Mouse (Mus musculus): ENCODE data around the gene Sergef. TPM values are rescaled to one million over a fixed set of nuclear protein-coding genes. Genes with fewer than 3 reads are reported as not detected.

Gene Sergef
- polyA plus RNA-seq, 1 experiment = 44.9 TPM

DNA sequence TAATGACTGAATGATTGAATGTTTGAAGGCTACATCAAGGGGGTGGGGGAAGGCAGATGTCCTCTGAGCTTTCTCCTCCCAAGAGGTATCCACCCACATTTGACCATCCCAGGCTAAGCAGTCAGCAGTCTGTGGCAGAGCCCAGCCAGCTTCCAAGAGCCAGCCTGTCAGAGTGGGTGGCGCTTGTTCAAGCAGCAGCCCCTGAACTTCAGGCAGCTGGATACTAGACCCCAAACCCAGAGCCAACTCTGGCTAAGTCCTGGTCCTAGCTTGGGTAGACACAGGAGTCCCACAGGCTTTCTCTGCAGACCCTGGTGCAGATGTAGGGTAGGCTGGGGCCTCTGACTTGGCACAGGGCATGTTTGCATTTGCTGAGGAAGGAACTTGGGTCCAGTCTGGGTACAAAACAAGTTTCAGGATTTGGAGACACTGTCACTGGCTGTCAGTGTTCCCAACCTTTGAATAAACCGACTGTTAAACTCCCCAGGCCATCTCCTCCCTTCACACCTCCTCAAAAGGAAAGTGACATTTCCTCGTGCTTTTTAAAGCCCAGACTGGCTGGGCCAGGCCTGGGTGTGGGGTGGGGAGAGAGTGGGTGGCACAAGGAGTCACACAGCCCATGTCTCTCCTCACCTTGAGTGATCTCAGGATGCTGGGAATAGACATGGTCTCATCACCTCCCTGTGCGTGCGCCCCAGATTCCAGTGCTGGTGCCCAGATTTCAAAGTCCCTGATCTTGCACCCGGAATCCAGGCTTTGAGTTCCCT, 225.5 kb downstream of the Sergef start:
- Histone ChIP-seq H3K4me3 (ENCODE audit: insufficient read depth, low read length) (no peak overlapping the region), H3K4me1 (ENCODE audit: control insufficient read depth, insufficient read depth, low read length) (peaks cover 25% of the 10 kb centered on the region), H3K27ac (ENCODE audit: insufficient read depth, low read length) (0 out of 2 replicates have a peak overlapping the region, but pooled peaks have one; percentile 6)
- TF ChIP-seq POLR2A (IDR thresholded peaks at IDR 0.05; ENCODE audit: extremely low read depth, insufficient read depth, low read length) = no peak
- no peak for TF ChIP-seq CTCF (IDR thresholded peaks at IDR 0.05; ENCODE audit: extremely low read depth, insufficient read depth, low read length)

DNA sequence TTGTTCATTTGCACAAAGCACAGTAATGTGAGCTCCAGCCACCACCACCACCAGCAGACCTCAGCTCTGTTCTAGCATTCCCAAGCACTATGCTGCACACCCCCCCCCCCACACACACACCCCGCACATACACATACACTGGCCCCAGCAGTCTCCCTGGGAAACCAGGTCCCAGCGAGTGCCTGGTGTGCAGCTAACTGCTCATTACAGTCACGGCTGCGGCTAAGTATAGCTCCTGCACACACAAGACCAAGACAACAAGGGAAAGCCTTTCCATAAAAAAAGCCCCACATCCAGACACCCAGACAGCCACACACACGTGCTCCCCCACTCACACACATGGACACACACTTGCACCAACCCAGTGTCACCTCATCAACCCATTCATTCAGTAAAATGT, 226.8 kb downstream of the Sergef start:
- H3K4me1 ChIP-seq (ENCODE audit: control insufficient read depth, insufficient read depth, low read length) = peaks cover 23% of the 10 kb centered on the region
- no peak for TF ChIP-seq POLR2A (IDR thresholded peaks at IDR 0.05; ENCODE audit: extremely low read depth, insufficient read depth, low read length)
- TF ChIP-seq CTCF (IDR thresholded peaks at IDR 0.05; ENCODE audit: extremely low read depth, insufficient read depth, low read length) = no peak
- H3K4me3 ChIP-seq (ENCODE audit: insufficient read depth, low read length) = no peak overlapping the region
- H3K27ac ChIP-seq (ENCODE audit: insufficient read depth, low read length) = 0 out of 2 replicates have a peak overlapping the region, but pooled peaks have one; percentile 47

DNA sequence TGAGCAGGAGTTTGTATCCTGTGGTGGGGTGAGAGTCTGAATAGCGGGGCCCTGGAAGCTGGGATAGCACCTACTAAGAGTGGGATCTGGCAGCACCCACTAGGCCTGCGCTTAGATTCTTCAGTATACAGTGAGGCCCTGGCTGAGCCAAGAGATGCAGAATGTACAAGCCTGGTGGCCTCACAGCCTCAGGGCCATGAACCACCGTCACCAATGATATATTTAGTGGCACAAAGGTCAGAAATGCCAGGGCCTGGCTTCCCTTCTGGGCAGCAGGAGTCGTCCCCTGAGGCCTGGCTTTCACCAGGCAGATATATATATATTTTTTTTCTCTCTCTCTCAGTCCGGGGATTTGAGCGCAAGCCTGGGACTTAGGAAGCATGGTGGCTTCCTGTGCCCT, 228.9 kb downstream of the Sergef start:
- no peak overlapping the region for H3K27ac ChIP-seq (ENCODE audit: insufficient read depth, low read length)
- H3K4me1 ChIP-seq (ENCODE audit: control insufficient read depth, insufficient read depth, low read length) = peaks cover 23% of the 10 kb centered on the region
- TF ChIP-seq CTCF (IDR thresholded peaks at IDR 0.05; ENCODE audit: extremely low read depth, insufficient read depth, low read length) = no peak
- H3K4me3 ChIP-seq (ENCODE audit: insufficient read depth, low read length) = no peak overlapping the region

- Histone ChIP-seq H3K4me3 (ENCODE audit: insufficient read depth, low read length) (no peak overlapping the region), H3K4me1 (ENCODE audit: control insufficient read depth, insufficient read depth, low read length) (peaks cover 13% of the 10 kb centered on the region), H3K27ac (ENCODE audit: insufficient read depth, low read length) (no peak overlapping the region)
- TF ChIP-seq POLR2A (IDR thresholded peaks at IDR 0.05; ENCODE audit: extremely low read depth, insufficient read depth, low read length) = no peak
- TF ChIP-seq CTCF (IDR thresholded peaks at IDR 0.05; ENCODE audit: extremely low read depth, insufficient read depth, low read length) = no peak
Measured at GRCm38 (mm10) chr7:46409204-46409789, 230.3 kb downstream of the Sergef start.

DNA sequence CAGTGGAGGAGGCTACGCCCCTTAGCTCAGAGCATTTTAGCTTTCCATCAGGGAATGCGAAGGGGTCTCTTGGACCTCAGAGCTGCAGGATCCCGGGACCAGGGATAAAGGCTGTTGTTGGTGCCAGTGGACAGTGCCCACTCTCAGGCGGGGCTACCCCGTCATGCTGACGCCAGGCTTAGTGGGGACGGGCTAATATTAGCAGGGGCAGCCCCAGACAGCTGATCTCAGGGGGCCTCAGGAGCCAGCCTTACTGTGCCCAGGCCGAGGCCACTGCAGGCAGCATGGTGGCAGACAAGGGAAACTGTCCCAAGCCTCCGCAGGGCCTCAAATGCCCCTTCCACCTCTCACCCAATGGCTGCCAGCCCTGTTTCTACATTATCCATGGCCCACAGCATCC, 231.0 kb downstream of the Sergef start:
- no peak overlapping the region for H3K27ac ChIP-seq (ENCODE audit: insufficient read depth, low read length)
- peaks cover 12% of the 10 kb centered on the region for H3K4me1 ChIP-seq (ENCODE audit: control insufficient read depth, insufficient read depth, low read length)
- H3K4me3 ChIP-seq (ENCODE audit: insufficient read depth, low read length) = no peak overlapping the region
- TF ChIP-seq CTCF (IDR thresholded peaks at IDR 0.05; ENCODE audit: extremely low read depth, insufficient read depth, low read length) (no peak), POLR2A (IDR thresholded peaks at IDR 0.05; ENCODE audit: extremely low read depth, insufficient read depth, low read length) (no peak)

DNA sequence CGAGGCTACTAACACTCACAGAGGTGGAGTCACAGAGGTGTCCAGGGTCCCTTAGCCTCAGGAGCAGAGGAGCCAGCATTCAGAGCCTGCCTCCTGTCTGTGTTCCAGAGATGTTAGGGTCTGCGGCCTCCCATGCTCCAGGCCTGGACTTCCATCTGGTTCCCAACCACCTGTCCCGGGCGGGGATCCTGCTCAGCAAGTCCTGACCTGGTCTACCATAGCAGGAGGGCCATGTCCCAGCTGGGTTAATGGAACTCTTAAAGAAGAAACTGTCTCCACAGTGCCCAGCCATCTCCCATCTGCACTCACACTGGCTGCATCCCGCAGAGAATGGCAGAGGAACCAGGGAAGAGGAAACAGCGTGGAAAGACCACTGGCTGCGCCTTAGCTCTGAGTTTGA, 234.9 kb downstream of the Sergef start:
- Histone ChIP-seq H3K27ac (ENCODE audit: insufficient read depth, low read length) (no peak overlapping the region), H3K4me3 (ENCODE audit: insufficient read depth, low read length) (no peak overlapping the region), H3K4me1 (ENCODE audit: control insufficient read depth, insufficient read depth, low read length) (peaks cover 4% of the 10 kb centered on the region)
- TF ChIP-seq POLR2A (IDR thresholded peaks at IDR 0.05; ENCODE audit: extremely low read depth, insufficient read depth, low read length) (no peak), CTCF (IDR thresholded peaks at IDR 0.05; ENCODE audit: extremely low read depth, insufficient read depth, low read length) (no peak)

DNA sequence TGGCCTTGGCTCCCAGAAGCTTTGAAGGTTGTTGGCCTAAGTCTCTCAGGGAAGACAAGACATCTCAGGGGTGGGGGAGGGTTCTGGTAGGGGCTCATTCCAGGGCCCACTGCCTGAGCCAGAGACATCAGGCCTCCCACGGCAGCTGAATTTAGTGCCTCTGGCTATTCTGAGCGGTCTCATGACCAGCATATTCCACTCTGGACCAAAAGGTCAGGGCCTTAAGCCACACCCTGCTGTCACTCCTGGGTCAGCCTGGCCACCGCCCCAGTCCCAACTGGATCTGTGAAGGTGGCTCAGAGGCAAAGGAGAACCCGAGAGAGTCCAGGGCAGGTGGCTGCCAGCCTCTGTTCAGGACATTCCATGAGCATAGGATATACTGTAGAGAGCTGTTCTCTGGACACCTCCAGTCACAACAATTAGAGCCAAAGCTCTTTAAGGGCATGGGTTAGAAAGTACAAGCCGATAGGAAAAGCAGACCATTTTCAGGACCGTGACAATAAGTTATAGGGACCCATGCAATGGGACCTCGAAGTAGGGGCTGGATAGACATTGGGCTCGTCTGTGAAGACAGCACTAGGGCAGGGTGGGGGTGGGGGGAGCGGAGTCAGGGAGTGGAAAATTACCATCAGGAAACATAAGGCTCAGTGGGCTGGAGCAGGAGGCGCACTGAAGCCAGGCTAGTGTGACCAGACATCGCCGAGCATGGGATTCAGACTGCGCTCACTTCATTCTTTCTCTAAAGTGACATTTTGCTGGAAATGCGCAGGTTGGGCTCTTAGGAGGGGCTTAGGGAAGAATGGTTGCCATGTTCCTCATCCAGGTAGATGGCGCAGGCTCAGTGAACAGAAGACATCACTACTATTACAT, 235.8 kb downstream of the Sergef start:
- TF ChIP-seq POLR2A (IDR thresholded peaks at IDR 0.05; ENCODE audit: extremely low read depth, insufficient read depth, low read length) = no peak
- TF ChIP-seq CTCF (IDR thresholded peaks at IDR 0.05; ENCODE audit: extremely low read depth, insufficient read depth, low read length) = no peak
- Histone ChIP-seq H3K4me3 (ENCODE audit: insufficient read depth, low read length) (no peak overlapping the region), H3K4me1 (ENCODE audit: control insufficient read depth, insufficient read depth, low read length) (peaks cover 4% of the 10 kb centered on the region), H3K27ac (ENCODE audit: insufficient read depth, low read length) (no peak overlapping the region)

- TF ChIP-seq CTCF (IDR thresholded peaks at IDR 0.05; ENCODE audit: extremely low read depth, insufficient read depth, low read length) (no peak), POLR2A (IDR thresholded peaks at IDR 0.05; ENCODE audit: extremely low read depth, insufficient read depth, low read length) (no peak)
- H3K4me3 ChIP-seq (ENCODE audit: insufficient read depth, low read length) = 0 out of 2 replicates have a peak overlapping the region, but pooled peaks have one; percentile 81
- H3K4me1 ChIP-seq (ENCODE audit: control insufficient read depth, insufficient read depth, low read length) = peaks cover 4% of the 10 kb centered on the region
- no peak overlapping the region for H3K27ac ChIP-seq (ENCODE audit: insufficient read depth, low read length)
Measured at GRCm38 (mm10) chr7:46401371-46402180, 238.0 kb downstream of the Sergef start.

DNA sequence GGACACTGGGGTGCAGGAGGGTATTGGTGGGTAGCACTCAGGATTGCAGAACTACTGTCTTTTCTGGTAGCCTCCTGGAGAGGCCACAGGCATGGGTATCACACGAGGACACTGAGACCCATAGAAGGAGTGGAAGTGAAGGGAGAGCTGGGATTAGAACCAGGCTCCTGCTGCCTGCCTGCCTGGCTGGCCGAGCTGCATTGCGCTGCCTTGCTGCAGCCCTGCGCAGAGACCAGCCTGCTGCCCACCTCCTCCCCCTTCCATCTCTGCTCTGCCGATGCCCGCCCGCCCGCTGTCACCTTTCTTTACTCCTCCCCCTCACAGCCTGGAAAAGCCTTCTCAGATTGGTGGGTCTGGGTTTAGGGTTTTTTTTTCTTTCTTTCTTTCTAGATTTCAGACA, 239.3 kb downstream of the Sergef start:
- no peak for TF ChIP-seq CTCF (IDR thresholded peaks at IDR 0.05; ENCODE audit: extremely low read depth, insufficient read depth, low read length)
- TF ChIP-seq POLR2A (IDR thresholded peaks at IDR 0.05; ENCODE audit: extremely low read depth, insufficient read depth, low read length) = no peak; the same call in 1 of the 2 replicates
- H3K4me3 ChIP-seq (ENCODE audit: insufficient read depth, low read length) = peak overlapping the region; percentile 81
- peaks cover 4% of the 10 kb centered on the region for H3K4me1 ChIP-seq (ENCODE audit: control insufficient read depth, insufficient read depth, low read length)
- peak overlapping the region; percentile 9; the same call in 1 of the 2 replicates for H3K27ac ChIP-seq (ENCODE audit: insufficient read depth, low read length)
